ENCODE assay signal across 8 mouse cellular contexts in genomic region chr1:96871528-96872360, GRCm38 (mm10). TPM values are rescaled to one million over a fixed set of nuclear protein-coding genes. Genes with fewer than 3 reads are reported as not detected.
DNase-seq lines count a peak whose midpoint lies in the region; ATAC-seq lines count a peak whose summit lies in the region.

TSS of gene Slco4c1 (minus strand) at chr1:96872171.

- H3K36me3 ChIP-seq in liver, embryonic 16.5 days (ENCODE audit: control insufficient read depth, insufficient read depth), result no peaks in the 10 kb centered on the region
- no peaks in the 10 kb centered on the region for H3K36me3 ChIP-seq in neural tube, embryonic 12.5 days

- peak within 1 kb of the TSS; percentile 58 for H3K4me2 ChIP-seq in liver, embryonic 16.5 days (ENCODE audit: low read depth, low read length)
- H3K4me2 ChIP-seq in neural tube, embryonic 12.5 days (replicated peaks), result peak within 1 kb of the TSS; percentile 92

- no peaks in the 10 kb centered on the region for H3K9me3 ChIP-seq in liver, embryonic 16.5 days (replicated peaks; ENCODE audit: control insufficient read depth, low read length)
- no peaks in the 10 kb centered on the region for H3K9me3 ChIP-seq in neural tube, embryonic 12.5 days

- DNase-seq in spleen, postnatal 4 days (ENCODE audit: low spot score in 2 of 2), result peak; percentile 35 to 68
- no peak for DNase-seq in spleen, postnatal 14 days (ENCODE audit: low spot score in 2 of 2)
- peak; percentile 12 for DNase-seq in embryo, embryonic 10 days (ENCODE audit: low spot score)
- peak; percentile 4 for DNase-seq in heart, postnatal 4 days
- DNase-seq in large intestine, adult 2 months (ENCODE audit: low read depth, low spot score), result peak; percentile 48
- peak; percentile 25 to 34 for DNase-seq in urinary bladder, postnatal 36 days (ENCODE audit: low spot score in 2 of 2)

- peak; percentile 96 for ATAC-seq in liver, embryonic 16.5 days (ENCODE audit: low read depth)
- ATAC-seq in neural tube, embryonic 12.5 days (ENCODE audit: low FRiP score, low read depth), result peak; percentile 86

- H3K9ac ChIP-seq in liver, embryonic 16.5 days (ENCODE audit: low read depth, low read length), result peak within 1 kb of the TSS; percentile 25
- H3K9ac ChIP-seq in neural tube, embryonic 12.5 days, result peak within 1 kb of the TSS; percentile 52

- H3K4me1 ChIP-seq in liver, embryonic 16.5 days (ENCODE audit: control insufficient read depth, low read depth, low read length), result no peaks in the 10 kb centered on the region
- peaks cover 8% of the 10 kb centered on the region for H3K4me1 ChIP-seq in neural tube, embryonic 12.5 days

- H3K27me3 ChIP-seq in liver, embryonic 16.5 days (ENCODE audit: control insufficient read depth, insufficient read depth, low read depth, low read length), result no peaks in the 10 kb centered on the region
- H3K27me3 ChIP-seq in neural tube, embryonic 12.5 days (replicated peaks), result peaks cover 6% of the 10 kb centered on the region; the same call in 1 of the 2 replicates

- WGBS in large intestine, adult 2 months, result 3% methylated on average over 40 of the region's 40 CpGs
- under 1% methylated on average over 40 of the region's 40 CpGs for WGBS in liver, embryonic 16.5 days (ENCODE audit: insufficient replicate concordance)
- WGBS in neural tube, embryonic 12.5 days, result 1% methylated on average over 40 of the region's 40 CpGs

- H3K4me3 ChIP-seq in liver, embryonic 16.5 days (ENCODE audit: low read depth, low read length), result peak within 1 kb of the TSS; percentile 56
- H3K4me3 ChIP-seq in neural tube, embryonic 12.5 days, result peak within 1 kb of the TSS; percentile 47

- no peak within 1 kb of the TSS for H3K27ac ChIP-seq in liver, embryonic 16.5 days (ENCODE audit: low read length)
- H3K27ac ChIP-seq in neural tube, embryonic 12.5 days, result no peak within 1 kb of the TSS

RNA-seq across cellular contexts. Expression of gene Slco4c1, which starts in this region (rescaled TPM):
- not detected for total RNA-seq in heart, postnatal 4 days (2021)
- polyA plus RNA-seq in large intestine, adult 2 months (2012; rRNA removed), result 0.01 and 0.04 TPM in 2 replicates
- 1.4 and 1.5 TPM in 2 replicates for polyA plus RNA-seq in liver, embryonic 16.5 days (2015; fragmentation: Nextera tagmentation; extraction: Ambion mirVana)
- 0.05 TPM in 1 of 2 replicates, not detected in the other for polyA plus RNA-seq in neural tube, embryonic 12.5 days (2016; fragmentation: Nextera tagmentation; extraction: Ambion mirVana)

Comparison
In these comparisons a context has a peak if more than half of its experiments do, and no peak if none do; other contexts are left out.
1. DNase-seq: peak in spleen, postnatal 4 days (2 of 2), embryo, embryonic 10 days (single experiment) and urinary bladder, postnatal 36 days (2 of 2); none in spleen, postnatal 14 days (0 of 2).
2. Peak in DNase-seq in heart, postnatal 4 days; RNA of the gene not detected or under 1 TPM.
3. Peak in DNase-seq in large intestine, adult 2 months; RNA of the gene not detected or under 1 TPM.
4. Peak in ATAC-seq, H3K4me3 ChIP-seq, H3K9ac ChIP-seq and H3K4me2 ChIP-seq in neural tube, embryonic 12.5 days; RNA of the gene not detected or under 1 TPM.